Mouse (Mus musculus) bone marrow macrophage, adult 2 months (primary cell): ENCODE measurements around the gene Nemp1.

Experiments used
- CTCF ChIP-seq: IDR thresholded peaks from 2 replicates; pipeline ENCODE4 v1.5.1; 2012; ENCODE audit warnings: low read depth, mild to moderate bottlenecking, low read length, moderate library complexity
- POLR2A ChIP-seq: IDR thresholded peaks from 2 replicates; pipeline ENCODE4 v1.6.1; 2012; ENCODE audit warnings: mild to moderate bottlenecking, low read depth, low read length, borderline replicate concordance

DNA sequence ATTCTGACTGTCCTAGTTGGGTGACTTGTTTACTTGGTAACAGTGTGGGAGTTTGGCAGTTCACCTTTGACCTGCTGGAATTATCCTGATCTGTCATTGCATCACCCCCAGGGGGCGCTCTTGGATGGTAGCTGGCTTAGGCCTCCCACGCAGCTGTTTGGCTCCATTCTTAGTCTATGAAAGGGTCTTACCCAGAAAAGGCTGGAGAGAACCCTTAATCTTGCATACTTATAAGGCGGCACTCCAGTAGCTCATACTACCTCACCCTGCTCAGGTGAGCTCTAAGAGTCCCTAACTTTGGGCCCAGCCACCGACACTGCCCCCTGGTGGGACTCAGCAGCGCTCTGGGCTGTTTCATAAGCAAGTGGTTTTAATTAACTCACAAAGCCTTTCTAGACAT is 78.0 kb downstream of the Nemp1 start:
- TF ChIP-seq POLR2A = no peak
- peak; percentile 91 for TF ChIP-seq CTCF
